Mouse (Mus musculus) cerebellum, adult 11-12 months (tissue): Measurements from ENCODE around the gene Csrnp3.
A peak's percentile ranks its signal among the peaks of the same experiment; 100 is the strongest.

ENCODE experiments used
- DNase-seq: peaks from one replicate; pipeline ENCODE4 v3.0.0; 2022

Csrnp3 gene

DNA sequence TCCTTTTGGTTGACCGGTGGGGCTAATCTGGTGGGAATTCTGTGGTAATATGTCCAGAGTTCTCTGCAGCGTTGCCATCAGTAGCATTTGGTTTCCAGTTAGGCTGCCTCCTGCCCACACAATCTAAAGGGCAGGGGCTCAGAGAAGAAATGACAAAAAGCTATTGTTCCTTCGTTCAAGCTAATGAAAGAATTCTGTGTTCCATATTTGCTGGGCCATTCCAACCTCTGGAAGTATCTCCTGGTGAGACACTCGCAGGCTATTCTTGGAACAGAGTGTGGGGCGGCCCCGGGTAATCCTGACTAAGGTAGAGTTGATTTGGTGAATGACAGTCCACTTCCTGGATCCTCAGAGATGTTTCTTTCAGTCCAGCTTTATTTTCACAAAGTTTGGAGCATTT lies 179.3 kb downstream of the Csrnp3 start:
- DNase-seq, result no peak

- no peak for DNase-seq
Observed at GRCm38 (mm10) chr2:66028812-66029211, 183.2 kb downstream of the Csrnp3 start.

DNA sequence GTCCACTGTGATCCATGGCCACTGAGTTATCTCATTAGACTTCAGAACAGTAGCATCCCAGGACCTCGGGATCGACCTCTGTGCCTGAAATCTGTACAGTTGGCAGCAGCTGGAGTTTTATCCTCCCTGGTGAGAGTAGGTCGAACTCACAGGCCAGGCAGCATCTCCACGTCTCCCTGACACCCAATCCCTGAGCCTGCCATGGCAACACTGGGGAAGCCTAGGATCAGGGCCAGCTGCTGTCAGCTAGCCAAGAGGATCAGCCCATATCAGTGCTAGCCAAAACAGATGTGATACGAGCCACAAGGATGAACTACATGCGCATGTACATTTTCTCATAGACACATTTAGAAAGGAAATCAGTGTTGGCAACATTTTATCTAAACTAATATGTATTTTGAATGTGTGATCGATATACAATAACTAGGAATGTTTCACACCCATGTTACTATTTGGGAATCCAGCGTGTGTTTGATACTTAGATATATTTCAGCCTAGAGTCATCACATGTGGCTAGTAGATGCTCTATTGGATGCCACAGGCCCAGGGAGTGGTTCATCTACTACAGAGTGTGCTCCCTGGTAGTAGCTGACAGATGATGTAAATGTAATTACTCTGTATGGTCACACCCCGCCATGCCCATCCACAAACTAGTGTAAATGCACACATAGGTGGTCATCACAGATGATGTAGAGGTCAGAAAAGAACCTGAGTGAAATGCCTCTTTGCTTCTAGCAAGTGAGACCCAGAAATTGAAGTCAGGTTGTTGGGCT lies 189.5 kb downstream of the Csrnp3 start:
- DNase-seq, result no peak

DNA sequence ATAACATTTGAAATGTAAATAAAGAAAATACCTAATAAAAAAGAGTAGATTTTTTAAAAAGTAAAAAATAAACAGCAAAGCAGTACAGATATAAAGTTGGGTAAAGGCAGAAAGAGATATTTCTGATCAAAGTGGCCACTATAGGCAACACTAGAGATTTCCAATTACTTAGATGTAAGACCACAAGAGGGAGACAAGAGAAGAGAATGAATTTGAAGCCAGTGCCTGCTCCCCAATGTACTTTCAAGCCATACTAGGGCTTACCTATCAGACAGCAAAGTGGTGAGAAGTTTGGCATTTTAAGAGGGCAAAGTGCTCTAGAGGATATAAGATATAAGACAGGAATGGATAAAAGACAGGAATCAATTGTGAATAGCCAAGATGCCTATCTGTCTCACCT lies 195.0 kb downstream of the Csrnp3 start:
- no peak for DNase-seq

DNA sequence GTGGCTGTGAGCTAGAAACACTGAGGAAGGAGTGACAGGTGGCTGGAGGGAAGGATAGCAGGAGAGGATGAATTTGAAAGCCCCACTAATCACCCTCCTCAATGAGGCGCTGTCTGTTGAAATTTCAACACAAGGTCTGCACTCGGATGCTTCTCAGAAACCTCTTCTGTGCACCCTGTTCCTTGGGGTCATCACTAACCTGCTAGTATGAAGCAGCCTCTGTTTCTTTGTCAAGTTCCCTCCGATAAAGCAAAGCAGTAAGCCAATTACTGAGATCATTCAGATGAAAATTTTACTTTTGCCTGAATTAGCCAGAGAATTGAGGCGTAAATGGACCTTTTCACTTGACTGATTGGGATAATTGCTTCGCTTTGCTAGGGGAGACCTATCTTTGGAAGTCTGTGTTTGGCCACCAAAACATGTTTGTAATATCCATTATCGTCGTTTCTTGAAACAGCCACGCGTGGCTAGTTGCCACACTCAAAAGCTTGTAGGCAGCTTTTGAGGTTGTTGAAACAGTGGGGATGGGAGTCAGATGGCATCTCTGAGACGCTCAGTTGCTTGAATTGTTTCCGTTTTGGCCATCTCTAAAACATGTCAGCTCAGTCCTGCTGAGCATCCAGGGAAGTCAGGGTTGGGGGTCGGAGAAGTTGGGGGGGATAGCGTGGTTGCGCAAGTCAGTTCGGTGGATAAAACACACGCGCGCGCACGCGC lies 195.8 kb downstream of the Csrnp3 start:
- no peak for DNase-seq

DNA sequence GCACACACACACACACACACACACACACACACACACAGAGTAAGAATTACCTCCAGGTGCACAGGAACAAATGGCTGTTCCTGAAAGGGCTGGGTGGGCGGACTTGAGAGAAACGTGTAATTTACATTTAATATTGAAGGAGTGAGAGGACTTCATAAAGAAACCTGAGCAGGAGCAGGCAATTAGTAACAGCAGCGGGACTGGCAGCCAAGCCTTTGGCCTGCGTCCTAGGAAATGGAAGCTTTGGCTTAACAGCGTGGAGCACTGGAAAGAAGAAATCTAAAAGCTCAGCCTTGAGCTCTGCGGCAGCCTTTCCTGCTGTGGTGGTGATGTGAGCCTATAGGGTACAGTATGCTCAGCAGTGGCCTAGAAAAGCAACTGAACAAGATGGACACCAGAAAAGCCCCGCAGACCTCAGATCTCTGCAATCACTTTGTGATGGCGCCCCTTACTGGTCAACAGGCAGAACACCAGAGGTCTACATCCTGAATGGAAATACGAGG lies 196.4 kb downstream of the Csrnp3 start:
- DNase-seq, result peak; percentile 74

- DNase-seq, result no peak
Observed at GRCm38 (mm10) chr2:66043441-66044404, 198.2 kb downstream of the Csrnp3 start.

- no peak for DNase-seq
Observed at GRCm38 (mm10) chr2:66044405-66045089, 199.0 kb downstream of the Csrnp3 start.

DNA sequence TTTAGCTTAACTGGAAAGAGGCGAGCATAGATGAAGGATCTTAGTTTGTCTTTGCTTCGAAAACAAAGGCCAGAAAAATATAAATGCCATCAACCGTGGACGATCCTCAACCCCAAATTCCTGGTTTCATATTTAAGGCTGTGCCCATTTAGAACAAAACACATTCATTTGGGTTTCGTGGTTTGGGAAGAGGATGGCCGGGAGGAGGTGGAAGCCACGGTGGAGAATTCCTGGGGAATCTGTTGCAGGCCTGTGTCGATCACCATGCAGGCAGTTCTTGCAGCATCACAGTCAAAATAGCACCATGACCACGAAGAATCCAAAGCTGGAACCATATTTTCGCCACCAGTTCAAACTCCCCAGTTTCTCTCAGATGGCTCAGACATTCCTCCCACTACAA lies 217.7 kb downstream of the Csrnp3 start:
- no peak for DNase-seq

GRCm38 (mm10) chr2:66069454-66069853 lies 223.9 kb downstream of the Csrnp3 start:
- no peak for DNase-seq

GRCm38 (mm10) chr2:66080731-66081130 lies 235.2 kb downstream of the Csrnp3 start:
- no peak for DNase-seq
